8 mouse cellular contexts compared by ENCODE assay signal in the genomic region with DNA sequence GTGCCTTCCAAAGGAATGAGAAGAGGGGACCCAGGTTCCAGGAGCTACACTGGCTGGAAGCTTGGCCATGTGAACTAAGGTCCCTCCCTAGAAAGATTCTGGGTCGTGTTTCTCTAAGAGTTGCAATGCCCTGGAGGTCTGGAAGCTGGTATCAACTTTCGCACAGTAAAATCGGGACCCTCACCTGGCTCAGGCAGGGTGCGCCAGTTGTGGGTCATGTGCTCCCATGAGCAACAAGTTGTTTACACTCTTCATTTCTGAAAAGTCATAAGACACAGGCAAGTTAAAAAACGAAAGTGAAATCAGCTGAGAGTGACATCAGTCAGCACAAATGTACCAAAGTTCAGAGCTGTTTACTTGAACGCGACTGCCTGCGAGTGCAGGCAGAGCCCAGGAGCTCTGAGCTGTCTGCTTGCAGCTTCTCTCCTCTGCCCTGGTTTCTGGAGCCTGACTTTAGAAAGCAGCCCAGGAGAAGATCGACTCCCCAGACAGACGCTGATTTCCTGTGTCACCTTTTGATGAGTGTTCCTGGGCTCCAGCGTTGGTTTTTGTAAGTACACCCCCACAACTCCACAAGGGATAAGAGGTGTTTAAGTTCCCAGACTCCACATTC. TPM values are rescaled to one million over a fixed set of nuclear protein-coding genes. Genes with fewer than 3 reads are reported as not detected.
DNase-seq lines count a peak whose midpoint lies in the region; ATAC-seq lines count a peak whose summit lies in the region.

Gene Tmem140 (plus strand): TSS at position 356 of the 613 bp plus-strand sequence.

- peak; percentile 67 for ATAC-seq in intestine, embryonic 16.5 days
- ATAC-seq in lung, embryonic 16.5 days (ENCODE audit: low read depth) = peak; percentile 59

- peak within 1 kb of the TSS; percentile 56 for H3K9ac ChIP-seq in intestine, embryonic 16.5 days (ENCODE audit: low read depth, low read length)
- peak within 1 kb of the TSS; percentile 67 for H3K9ac ChIP-seq in lung, embryonic 16.5 days (ENCODE audit: low read length)

- 20% methylated on average over 11 of the region's 11 CpGs for WGBS in intestine, embryonic 16.5 days
- 12% methylated on average over 11 of the region's 11 CpGs for WGBS in lung, embryonic 16.5 days

- H3K4me1 ChIP-seq in intestine, embryonic 16.5 days (ENCODE audit: control insufficient read depth, insufficient read depth, low read length) = peaks cover 33% of the 10 kb centered on the region
- peaks cover 46% of the 10 kb centered on the region for H3K4me1 ChIP-seq in lung, embryonic 16.5 days (replicated peaks; ENCODE audit: control insufficient read depth, insufficient read depth, low read length)

- no peaks in the 10 kb centered on the region; the same call in 1 of the 2 replicates for H3K9me3 ChIP-seq in intestine, embryonic 16.5 days (ENCODE audit: control insufficient read depth, low read length)
- no peaks in the 10 kb centered on the region for H3K9me3 ChIP-seq in lung, embryonic 16.5 days (ENCODE audit: control insufficient read depth, low read length)

- H3K4me3 ChIP-seq in intestine, embryonic 16.5 days (ENCODE audit: low read length) = peak within 1 kb of the TSS; percentile 45
- peak within 1 kb of the TSS; percentile 45 for H3K4me3 ChIP-seq in lung, embryonic 16.5 days (ENCODE audit: low read length)

- peak within 1 kb of the TSS; percentile 28; the same call in 1 of the 2 replicates for H3K27ac ChIP-seq in intestine, embryonic 16.5 days (ENCODE audit: low read length)
- peak within 1 kb of the TSS; percentile 79 for H3K27ac ChIP-seq in lung, embryonic 16.5 days (ENCODE audit: low read length)

- no peaks in the 10 kb centered on the region for H3K27me3 ChIP-seq in intestine, embryonic 16.5 days (replicated peaks; ENCODE audit: control insufficient read depth, insufficient read depth, low read length)
- no peaks in the 10 kb centered on the region for H3K27me3 ChIP-seq in lung, embryonic 16.5 days (ENCODE audit: control insufficient read depth, insufficient read depth, low read depth, low read length)

- DNase-seq in urinary bladder, postnatal 36 days (ENCODE audit: low spot score in 2 of 2) = peak; percentile 39 to 64
- DNase-seq in urinary bladder, postnatal 4 days (ENCODE audit: low spot score in 2 of 2) = no peak
- DNase-seq in gastrocnemius, adult 8-10 months (ENCODE audit: low spot score in 2 of 2) = no peak
- DNase-seq in testis, postnatal 10 days (ENCODE audit: low spot score) = peak; percentile 48
- no peak for DNase-seq in right cerebral cortex, postnatal 25 days
- DNase-seq in layer of hippocampus, adult 9-11 months = no peak

- H3K36me3 ChIP-seq in intestine, embryonic 16.5 days (ENCODE audit: control insufficient read depth, insufficient read depth, low read length) = no peaks in the 10 kb centered on the region
- no peaks in the 10 kb centered on the region for H3K36me3 ChIP-seq in lung, embryonic 16.5 days (ENCODE audit: control insufficient read depth, insufficient read depth, low read length)

- peak within 1 kb of the TSS; percentile 46 for H3K4me2 ChIP-seq in intestine, embryonic 16.5 days (ENCODE audit: low read depth, low read length)
- peak within 1 kb of the TSS; percentile 68 for H3K4me2 ChIP-seq in lung, embryonic 16.5 days (ENCODE audit: low read depth, low read length)

RNA-seq across cellular contexts. Expression of gene Tmem140, which starts in this region (rescaled TPM):
- 10 to 100 TPM; 26.9 to 32.4 (median 30.5) TPM for total RNA-seq in gastrocnemius, adult 8-10 months (2022)
- polyA plus RNA-seq in intestine, embryonic 16.5 days (2015; fragmentation: Nextera tagmentation; extraction: Ambion mirVana) = 1.8 TPM in 2 replicates
- polyA plus RNA-seq in lung, embryonic 16.5 days (2015; fragmentation: Nextera tagmentation; extraction: Ambion mirVana) = 4.7 and 7.0 TPM in 2 replicates

Comparison
In these comparisons a context has a peak if more than half of its experiments do, and no peak if none do; other contexts are left out.
1. DNase-seq: peak in urinary bladder, postnatal 36 days (2 of 2) and testis, postnatal 10 days (single experiment); none in urinary bladder, postnatal 4 days (0 of 2), gastrocnemius, adult 8-10 months (0 of 2), right cerebral cortex, postnatal 25 days (single experiment) and layer of hippocampus, adult 9-11 months (single experiment).